Mouse (Mus musculus) thymus, postnatal 25 days (tissue): Measurements from ENCODE around the gene Stim1.
"Not testable (repeated sequence)": the region's sequence is repeated elsewhere in the genome, so short reads cannot be mapped to it uniquely, and the experiment has no call there.

Experiments used
- DNase-seq: peaks from one replicate; pipeline ENCODE4 v3.0.0; 2022

Stim1 gene

GRCm38 (mm10) chr7:102370526-102370925 is 102.9 kb downstream of the Stim1 start:
- DNase-seq, result no peak

GRCm38 (mm10) chr7:102373382-102374072 is 105.9 kb downstream of the Stim1 start:
- DNase-seq, result no peak

- no peak for DNase-seq
Observed at GRCm38 (mm10) chr7:102383221-102383620, 115.6 kb downstream of the Stim1 start.

GRCm38 (mm10) chr7:102385973-102386372 is 118.4 kb downstream of the Stim1 start:
- no peak for DNase-seq

- DNase-seq, result no peak
Observed at GRCm38 (mm10) chr7:102389082-102389481, 121.5 kb downstream of the Stim1 start.

GRCm38 (mm10) chr7:102393898-102394297 is 126.3 kb downstream of the Stim1 start:
- no peak for DNase-seq

GRCm38 (mm10) chr7:102395894-102396293 is 128.3 kb downstream of the Stim1 start:
- no peak for DNase-seq

- no peak for DNase-seq
Observed at GRCm38 (mm10) chr7:102396331-102396730, 128.7 kb downstream of the Stim1 start.

- DNase-seq, result no peak
Observed at GRCm38 (mm10) chr7:102399180-102399731, 131.7 kb downstream of the Stim1 start.

GRCm38 (mm10) chr7:102404118-102404517 is 136.5 kb downstream of the Stim1 start:
- no peak for DNase-seq

GRCm38 (mm10) chr7:102407440-102407839 is 139.8 kb downstream of the Stim1 start:
- DNase-seq, result no peak

- not testable (repeated sequence) for DNase-seq
Observed at GRCm38 (mm10) chr7:102415272-102415671, 147.7 kb downstream of the Stim1 start.

- DNase-seq, result no peak
Observed at GRCm38 (mm10) chr7:102415841-102416240, 148.2 kb downstream of the Stim1 start.

- peak; percentile 45 for DNase-seq
Observed at GRCm38 (mm10) chr7:102417398-102417797, 149.8 kb downstream of the Stim1 start.

GRCm38 (mm10) chr7:102422036-102422435 is 154.4 kb downstream of the Stim1 start:
- no peak for DNase-seq

GRCm38 (mm10) chr7:102425933-102426685 is 158.5 kb downstream of the Stim1 start:
- peak; percentile 27 for DNase-seq

GRCm38 (mm10) chr7:102434344-102434743 is 166.7 kb downstream of the Stim1 start:
- no peak for DNase-seq

GRCm38 (mm10) chr7:102440822-102441656 is 173.4 kb downstream of the Stim1 start:
- DNase-seq, result no peak

GRCm38 (mm10) chr7:102441657-102442391 is 174.2 kb downstream of the Stim1 start, which contains the start of gene Rrm1:
Gene Rrm1, plus strand, starts transcription at chr7:102441695.
- peak; percentile 94 for DNase-seq

GRCm38 (mm10) chr7:102442432-102442831 is 174.8 kb downstream of the Stim1 start:
- no peak for DNase-seq

GRCm38 (mm10) chr7:102444301-102444700 is 176.7 kb downstream of the Stim1 start:
- no peak for DNase-seq

- no peak for DNase-seq
Observed at GRCm38 (mm10) chr7:102446438-102446837, 178.8 kb downstream of the Stim1 start.
